Mouse (Mus musculus): ENCODE measurements around the gene Frk. TPM values are rescaled to one million over a fixed set of nuclear protein-coding genes. Genes with fewer than 3 reads are reported as not detected.

Gene Frk
- total RNA-seq, 1 experiment = 1.7 TPM

GRCm38 (mm10) chr10:34469037-34469436 is 14.2 kb upstream of the Frk start:
- H3K4me3 ChIP-seq (ENCODE audit: insufficient read depth in 1 of 2, low read depth in 1 of 2, low read length in 2 of 2, poor library complexity in 1 of 2, severe bottlenecking in 1 of 2) = no peak overlapping the region
- H3K9me3 ChIP-seq (ENCODE audit: control insufficient read depth, insufficient read depth, low read depth, low read length) = no peaks in the 10 kb centered on the region
- no peak overlapping the region for H3K9ac ChIP-seq (ENCODE audit: insufficient read depth, low read depth, low read length, poor library complexity, severe bottlenecking)
- in situ Hi-C loops (cut with MboI; ENCODE audit: low sequenced_read_pairs in 2 of 2, unreplicated experiment in 2 of 2) = no loop called here
- H3K36me3 ChIP-seq (ENCODE audit: control insufficient read depth, insufficient read depth, low read length, poor library complexity, severe bottlenecking) = no peaks in the 10 kb centered on the region
- TF ChIP-seq ZC3H11A (IDR thresholded peaks at IDR 0.05; ENCODE audit: borderline replicate concordance, low read depth, low read length) = no peak
- no peak for TF ChIP-seq MAFK (IDR thresholded peaks at IDR 0.05; ENCODE audit: insufficient read depth, low read depth, low read length)
- TF ChIP-seq ZNF384 (IDR thresholded peaks at IDR 0.05; ENCODE audit: low read depth, low read length) = no peak
- no peak for TF ChIP-seq HCFC1 (IDR thresholded peaks at IDR 0.05; ENCODE audit: borderline replicate concordance, insufficient read depth, low read length)
- H3K4me1 ChIP-seq (ENCODE audit: control insufficient read depth in 2 of 2, insufficient read depth in 2 of 2, low read length in 2 of 2, poor library complexity in 1 of 2) = no peaks in the 10 kb centered on the region
- H3K27ac ChIP-seq (ENCODE audit: insufficient read depth, low read depth, low read length, poor library complexity, severe bottlenecking) = no peak overlapping the region
- no peak for DNase-seq (ENCODE audit: low read depth, low spot score)

GRCm38 (mm10) chr10:34479942-34480455 is 3.2 kb upstream of the Frk start:
- in situ Hi-C loops (cut with MboI; ENCODE audit: low sequenced_read_pairs in 2 of 2, unreplicated experiment in 2 of 2) = no loop called here
- DNase-seq (ENCODE audit: low read depth, low spot score) = no peak
- TF ChIP-seq ZC3H11A (IDR thresholded peaks at IDR 0.05; ENCODE audit: borderline replicate concordance, low read depth, low read length) (no peak), HCFC1 (IDR thresholded peaks at IDR 0.05; ENCODE audit: borderline replicate concordance, insufficient read depth, low read length) (no peak), MAFK (IDR thresholded peaks at IDR 0.05; ENCODE audit: insufficient read depth, low read depth, low read length) (no peak), CHD2 (IDR thresholded peaks at IDR 0.05; ENCODE audit: low read depth, low read length) (no peak), ZNF384 (IDR thresholded peaks at IDR 0.05; ENCODE audit: low read depth, low read length) (no peak)

GRCm38 (mm10) chr10:34484014-34484411 is 814 bp downstream of the Frk start:
- Histone ChIP-seq H3K9ac (ENCODE audit: insufficient read depth, low read depth, low read length, poor library complexity, severe bottlenecking) (no peak overlapping the region), H3K36me3 (ENCODE audit: control insufficient read depth, insufficient read depth, low read length, poor library complexity, severe bottlenecking) (no peaks in the 10 kb centered on the region), H3K4me3 (ENCODE audit: insufficient read depth in 1 of 2, low read depth in 1 of 2, low read length in 2 of 2, poor library complexity in 1 of 2, severe bottlenecking in 1 of 2) (peak overlapping the region in 1 of 2 experiments; percentile 31; a peak in 2 of 4 replicates), H3K27ac (ENCODE audit: insufficient read depth, low read depth, low read length, poor library complexity, severe bottlenecking) (no peak overlapping the region), H3K4me1 (ENCODE audit: control insufficient read depth in 2 of 2, insufficient read depth in 2 of 2, low read length in 2 of 2, poor library complexity in 1 of 2) (no peaks in the 10 kb centered on the region), H3K9me3 (ENCODE audit: control insufficient read depth, insufficient read depth, low read depth, low read length) (no peaks in the 10 kb centered on the region)
- in situ Hi-C loops (cut with MboI; ENCODE audit: low sequenced_read_pairs in 2 of 2, unreplicated experiment in 2 of 2) = no loop called here
- no peak for DNase-seq (ENCODE audit: low read depth, low spot score)
- no peak for TF ChIP-seq MAFK (IDR thresholded peaks at IDR 0.05; ENCODE audit: insufficient read depth, low read depth, low read length)
- no peak for TF ChIP-seq CHD2 (IDR thresholded peaks at IDR 0.05; ENCODE audit: low read depth, low read length)
- TF ChIP-seq ZNF384 (IDR thresholded peaks at IDR 0.05; ENCODE audit: low read depth, low read length) = no peak
- TF ChIP-seq ZC3H11A (IDR thresholded peaks at IDR 0.05; ENCODE audit: borderline replicate concordance, low read depth, low read length) = no peak
- TF ChIP-seq HCFC1 (IDR thresholded peaks at IDR 0.05; ENCODE audit: borderline replicate concordance, insufficient read depth, low read length) = no peak

More at GRCm38 (mm10) chr10:34479942-34480455, 3.2 kb upstream of the Frk start:
- no peak overlapping the region for H3K4me3 ChIP-seq (ENCODE audit: insufficient read depth in 1 of 2, low read depth in 1 of 2, low read length in 2 of 2, poor library complexity in 1 of 2, severe bottlenecking in 1 of 2)
- no peaks in the 10 kb centered on the region for H3K9me3 ChIP-seq (ENCODE audit: control insufficient read depth, insufficient read depth, low read depth, low read length)
- H3K9ac ChIP-seq (ENCODE audit: insufficient read depth, low read depth, low read length, poor library complexity, severe bottlenecking) = no peak overlapping the region
- no peak overlapping the region for H3K27ac ChIP-seq (ENCODE audit: insufficient read depth, low read depth, low read length, poor library complexity, severe bottlenecking)
- no peaks in the 10 kb centered on the region for H3K36me3 ChIP-seq (ENCODE audit: control insufficient read depth, insufficient read depth, low read length, poor library complexity, severe bottlenecking)
- no peaks in the 10 kb centered on the region for H3K4me1 ChIP-seq (ENCODE audit: control insufficient read depth in 2 of 2, insufficient read depth in 2 of 2, low read length in 2 of 2, poor library complexity in 1 of 2)

GRCm38 (mm10) chr10:34485079-34485478 is 1.9 kb downstream of the Frk start:
- Histone ChIP-seq H3K9ac (ENCODE audit: insufficient read depth, low read depth, low read length, poor library complexity, severe bottlenecking) (no peak overlapping the region), H3K36me3 (ENCODE audit: control insufficient read depth, insufficient read depth, low read length, poor library complexity, severe bottlenecking) (no peaks in the 10 kb centered on the region), H3K9me3 (ENCODE audit: control insufficient read depth, insufficient read depth, low read depth, low read length) (no peaks in the 10 kb centered on the region), H3K27ac (ENCODE audit: insufficient read depth, low read depth, low read length, poor library complexity, severe bottlenecking) (no peak overlapping the region), H3K4me3 (ENCODE audit: insufficient read depth in 1 of 2, low read depth in 1 of 2, low read length in 2 of 2, poor library complexity in 1 of 2, severe bottlenecking in 1 of 2) (no peak overlapping the region), H3K4me1 (ENCODE audit: control insufficient read depth in 2 of 2, insufficient read depth in 2 of 2, low read length in 2 of 2, poor library complexity in 1 of 2) (no peaks in the 10 kb centered on the region)
- in situ Hi-C loops (cut with MboI; ENCODE audit: low sequenced_read_pairs in 2 of 2, unreplicated experiment in 2 of 2) = no loop called here
- TF ChIP-seq ZC3H11A (IDR thresholded peaks at IDR 0.05; ENCODE audit: borderline replicate concordance, low read depth, low read length) = 0 out of 2 replicates have a peak, but pooled peaks have one; percentile 17
- TF ChIP-seq CHD2 (IDR thresholded peaks at IDR 0.05; ENCODE audit: low read depth, low read length) = no peak
- TF ChIP-seq MAFK (IDR thresholded peaks at IDR 0.05; ENCODE audit: insufficient read depth, low read depth, low read length) = no peak
- no peak for TF ChIP-seq ZNF384 (IDR thresholded peaks at IDR 0.05; ENCODE audit: low read depth, low read length)
- DNase-seq (ENCODE audit: low read depth, low spot score) = peak; percentile 34

GRCm38 (mm10) chr10:34507807-34508206 is 24.6 kb downstream of the Frk start:
- TF ChIP-seq HCFC1 (IDR thresholded peaks at IDR 0.05; ENCODE audit: borderline replicate concordance, insufficient read depth, low read length) = no peak
- TF ChIP-seq MAFK (IDR thresholded peaks at IDR 0.05; ENCODE audit: insufficient read depth, low read depth, low read length) = no peak
- no peak for TF ChIP-seq ZC3H11A (IDR thresholded peaks at IDR 0.05; ENCODE audit: borderline replicate concordance, low read depth, low read length)
- TF ChIP-seq CHD2 (IDR thresholded peaks at IDR 0.05; ENCODE audit: low read depth, low read length) = no peak
- TF ChIP-seq ZNF384 (IDR thresholded peaks at IDR 0.05; ENCODE audit: low read depth, low read length) = no peak
- Histone ChIP-seq H3K9ac (ENCODE audit: insufficient read depth, low read depth, low read length, poor library complexity, severe bottlenecking) (no peak overlapping the region), H3K4me3 (ENCODE audit: insufficient read depth in 1 of 2, low read depth in 1 of 2, low read length in 2 of 2, poor library complexity in 1 of 2, severe bottlenecking in 1 of 2) (no peak overlapping the region), H3K36me3 (ENCODE audit: control insufficient read depth, insufficient read depth, low read length, poor library complexity, severe bottlenecking) (no peaks in the 10 kb centered on the region), H3K9me3 (ENCODE audit: control insufficient read depth, insufficient read depth, low read depth, low read length) (no peaks in the 10 kb centered on the region), H3K27ac (ENCODE audit: insufficient read depth, low read depth, low read length, poor library complexity, severe bottlenecking) (no peak overlapping the region), H3K4me1 (ENCODE audit: control insufficient read depth in 2 of 2, insufficient read depth in 2 of 2, low read length in 2 of 2, poor library complexity in 1 of 2) (no peaks in the 10 kb centered on the region)
- in situ Hi-C loops (cut with MboI; ENCODE audit: low sequenced_read_pairs in 2 of 2, unreplicated experiment in 2 of 2) = no loop called here
- no peak for DNase-seq (ENCODE audit: low read depth, low spot score)
